Mouse (Mus musculus): ENCODE measurements around the gene Ube2s.

DNA sequence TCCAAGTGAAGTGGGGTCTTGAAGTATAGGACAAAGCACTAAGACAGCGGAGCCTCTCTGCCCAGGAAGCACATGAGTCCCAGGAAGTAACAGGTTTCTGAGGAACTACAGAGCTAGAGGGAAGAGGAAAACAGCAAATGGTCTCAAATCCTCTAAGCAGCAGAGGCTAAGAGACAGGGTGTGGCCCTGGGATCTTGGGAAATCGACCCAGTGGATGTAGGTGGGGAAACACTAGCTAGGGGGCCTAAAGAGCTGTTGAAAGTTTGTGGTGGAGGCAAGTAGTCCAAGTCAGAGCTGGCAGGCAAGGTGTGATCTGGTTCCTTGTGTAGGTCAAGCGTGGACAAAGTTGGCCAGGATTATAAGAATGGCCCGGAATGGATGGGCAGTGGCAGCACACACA lies 64.1 kb downstream of the Ube2s start:
- TF ChIP-seq CTCF (conservative IDR thresholded peaks at IDR 0.05; ENCODE audit: low read length) (no peak), NANOG (IDR thresholded peaks at IDR 0.05; ENCODE audit: borderline replicate concordance, low read length) (no peak), POU5F1 (IDR thresholded peaks at IDR 0.05; ENCODE audit: borderline replicate concordance, low read length) (no peak)

Data from E14TG2a.4 (cell line).